Mouse (Mus musculus) liver, adult 2 months (tissue): Measurements from ENCODE around the gene Olfr172.

Experiments used
- CTCF ChIP-seq: fragments of 200-500 bp; IDR thresholded peaks from 2 replicates; pipeline ENCODE4 v1.5.1; 2011; ENCODE audit warnings: low read depth, low read length, control low read depth
- POLR2A ChIP-seq: fragments of 200-500 bp; IDR thresholded peaks from 2 replicates; pipeline ENCODE4 v1.6.1; 2011; ENCODE audit warnings: low read length, control low read depth; ENCODE audit not compliant: insufficient read depth; ENCODE audit errors: extremely low read depth

- no peak; the same call in 1 of the 2 replicates for TF ChIP-seq POLR2A
- TF ChIP-seq CTCF, result no peak
Measured at GRCm38 (mm10) chr16:58728176-58728671, 34.8 kb downstream of the Olfr172 start.
